Mouse (Mus musculus): ENCODE data around the gene Olfr1414. TPM values are rescaled to one million over a fixed set of nuclear protein-coding genes. Genes with fewer than 3 reads are reported as not detected.

Olfr1414 gene
- polyA plus RNA-seq, 1 experiment from 2014 or later = not detected

DNA sequence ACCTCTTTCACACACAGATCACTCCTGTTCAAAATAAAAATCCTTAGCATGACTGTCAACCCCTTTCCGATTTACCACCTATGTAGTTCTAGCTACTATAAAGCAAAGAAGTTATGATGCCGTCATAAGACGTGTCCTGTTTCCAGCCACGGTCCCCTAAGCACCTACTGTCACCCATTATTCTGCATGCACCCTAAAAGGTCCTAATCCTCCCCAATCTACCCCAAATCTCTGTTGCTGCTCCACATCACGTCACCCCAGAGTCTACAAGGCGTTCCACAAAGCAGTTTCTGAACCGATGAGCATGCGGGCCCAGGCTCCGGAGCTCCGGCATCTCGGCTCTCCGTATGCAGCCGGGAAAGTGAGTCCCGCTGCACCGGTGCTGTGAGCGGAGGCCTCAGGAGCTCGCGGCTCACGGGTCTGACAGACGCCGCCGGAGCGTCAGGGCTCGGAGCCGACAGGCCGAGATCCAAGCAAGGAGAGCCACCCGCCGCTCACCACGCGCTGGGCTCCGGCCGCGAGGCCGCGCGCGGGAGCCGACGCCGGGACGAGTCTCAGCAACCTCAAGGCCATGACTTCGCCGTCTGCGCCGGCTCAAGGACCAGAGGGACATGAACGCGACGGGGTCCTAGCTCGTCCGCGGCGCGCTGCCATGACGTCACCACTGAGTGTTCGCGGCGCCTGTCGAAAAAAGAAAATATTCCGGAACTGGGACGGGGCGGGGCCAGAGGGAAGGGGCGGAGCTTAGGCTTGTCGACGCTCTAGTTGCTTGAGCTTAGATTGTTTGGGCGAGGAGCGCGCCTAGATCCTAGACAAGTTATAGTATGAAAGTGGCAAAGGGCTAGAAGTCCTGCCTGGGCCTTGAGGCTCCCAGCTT is 45.1 kb downstream of the Olfr1414 start, which contains the start of gene Ndufa10:
Gene Ndufa10, minus strand, starts transcription at position 696 of the 877 bp plus-strand sequence.
- Histone ChIP-seq H3K9me3 (replicated peaks) (no peaks in the 10 kb centered on the region), H3K4me1 (peaks cover 17% of the 10 kb centered on the region), H3K4me3 (peak within 1 kb of the TSS; percentile 88), H3K9ac (peak within 1 kb of the TSS; percentile 94), H3K4me2 (peak within 1 kb of the TSS; percentile 73), H3K27me3 (peaks cover 10% of the 10 kb centered on the region; the same call in 1 of the 2 replicates), H3K27ac (peak within 1 kb of the TSS; percentile 51; the same call in 1 of the 2 replicates), H3K36me3 (ENCODE audit: poor library complexity, severe bottlenecking) (peaks cover 26% of the 10 kb centered on the region)
- ATAC-seq = peak; percentile 94
- under 1% methylated on average over 67 of the region's 67 CpGs for WGBS

DNA sequence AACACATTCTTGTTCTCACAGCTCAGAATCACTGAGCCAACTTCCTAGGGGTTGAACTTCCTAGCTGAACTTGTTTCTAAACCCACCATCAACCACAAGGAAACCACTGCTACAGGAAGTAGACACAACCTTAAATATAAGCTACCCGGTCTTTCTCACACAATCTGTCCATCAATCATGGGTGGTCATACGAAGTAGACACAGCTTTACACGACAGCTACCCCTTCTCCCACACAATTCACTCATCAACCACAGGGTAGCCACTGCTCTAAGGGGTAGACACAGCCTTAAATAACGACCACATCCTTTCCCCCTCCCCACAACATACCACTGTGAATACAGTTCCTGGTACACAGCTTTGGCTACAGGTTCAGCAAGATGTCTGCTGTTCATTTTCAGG is 49.6 kb downstream of the Olfr1414 start:
- H3K9ac ChIP-seq = no peak overlapping the region
- no peak overlapping the region for H3K27ac ChIP-seq
- no peak for ATAC-seq
- H3K4me2 ChIP-seq = no peak overlapping the region
- no peaks in the 10 kb centered on the region for H3K27me3 ChIP-seq
- peaks cover 12% of the 10 kb centered on the region for H3K4me1 ChIP-seq
- no peaks in the 10 kb centered on the region for H3K9me3 ChIP-seq (replicated peaks)
- 89% methylated on average over 4 of the region's 4 CpGs for WGBS
- H3K36me3 ChIP-seq (ENCODE audit: poor library complexity, severe bottlenecking) = peaks cover 71% of the 10 kb centered on the region
- no peak overlapping the region for H3K4me3 ChIP-seq

DNA sequence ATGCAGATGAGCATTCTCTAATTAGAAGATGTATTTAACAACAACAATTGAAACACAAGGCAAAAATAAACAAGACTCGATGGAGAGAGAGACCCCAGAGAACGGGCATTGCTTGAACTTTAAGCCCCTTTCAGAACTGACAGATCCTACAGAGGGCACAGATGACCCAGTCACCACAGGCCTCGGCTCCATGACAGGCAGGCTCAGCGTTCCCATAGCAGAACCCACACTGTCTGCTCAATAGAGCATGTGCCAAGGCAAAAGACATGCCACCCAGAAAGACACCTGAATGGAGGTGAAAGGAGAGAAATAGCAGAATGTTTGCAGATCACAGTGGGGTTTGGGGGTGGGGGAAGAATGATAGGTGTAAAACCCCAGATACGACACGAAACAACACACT is 60.0 kb downstream of the Olfr1414 start:
- Histone ChIP-seq H3K36me3 (ENCODE audit: poor library complexity, severe bottlenecking) (peaks cover 90% of the 10 kb centered on the region), H3K4me3 (no peak overlapping the region), H3K9me3 (replicated peaks) (0 out of 2 replicates have a peak, but pooled peaks cover 4% of the 10 kb centered on the region), H3K4me1 (no peaks in the 10 kb centered on the region), H3K27me3 (no peaks in the 10 kb centered on the region), H3K27ac (no peak overlapping the region), H3K9ac (no peak overlapping the region), H3K4me2 (no peak overlapping the region)
- 89% methylated on average over 6 of the region's 6 CpGs for WGBS
- ATAC-seq = no peak

DNA sequence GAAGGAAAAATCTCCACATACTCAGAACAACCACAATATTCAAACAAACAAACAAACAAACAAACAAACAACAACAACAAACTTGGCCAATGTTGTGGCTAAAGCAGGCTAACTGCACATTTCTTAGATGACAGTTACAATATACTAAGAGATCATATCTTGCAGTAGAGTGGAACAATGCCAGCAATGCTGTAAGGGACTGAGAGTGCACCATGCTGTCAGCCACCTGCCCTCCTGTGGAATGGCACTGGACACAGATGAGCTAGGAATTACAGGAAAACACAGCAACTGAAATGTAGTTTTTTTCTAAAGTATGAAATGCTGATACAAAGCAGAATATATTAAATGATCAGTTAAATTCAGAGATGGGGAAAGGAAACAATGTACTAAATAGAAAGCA is 60.7 kb downstream of the Olfr1414 start:
- H3K4me2 ChIP-seq = no peak overlapping the region
- H3K9ac ChIP-seq = no peak overlapping the region
- no peak overlapping the region for H3K27ac ChIP-seq
- H3K36me3 ChIP-seq (ENCODE audit: poor library complexity, severe bottlenecking) = peaks cover 90% of the 10 kb centered on the region
- H3K9me3 ChIP-seq (replicated peaks) = 0 out of 2 replicates have a peak, but pooled peaks cover 4% of the 10 kb centered on the region
- no peak overlapping the region for H3K4me3 ChIP-seq
- H3K4me1 ChIP-seq = no peaks in the 10 kb centered on the region
- no peak for ATAC-seq
- H3K27me3 ChIP-seq = no peaks in the 10 kb centered on the region

Small RNA genes lying within 50 kb of the gene (microRNA-seq; reads per million reads assigned to microRNA genes)
- 3.2 reads per million, percentile 6 among the genes with 10 or more reads in this experiment for gene Mir6900

Other genes with a start within 250 kb of the Olfr1414 start
- gene Ndufa10, start 44.8 kb downstream of the Olfr1414 start, polyA plus RNA-seq (2015; fragmentation: Nextera tagmentation; extraction: Ambion mirVana) = 262 and 301 TPM in 2 replicates
- not detected in 2 replicates for gene Olfr1416, start 33.5 kb downstream of the Olfr1414 start, polyA plus RNA-seq (2015; fragmentation: Nextera tagmentation; extraction: Ambion mirVana)
- gene Olfr1415, start 22.6 kb downstream of the Olfr1414 start, polyA plus RNA-seq (2015; fragmentation: Nextera tagmentation; extraction: Ambion mirVana) = not detected in 2 replicates
- not detected in 2 replicates for gene Olfr1413, start 52.7 kb upstream of the Olfr1414 start, polyA plus RNA-seq (2015; fragmentation: Nextera tagmentation; extraction: Ambion mirVana)
- not detected in 2 replicates for gene Olfr1412, start 67.1 kb upstream of the Olfr1414 start, polyA plus RNA-seq (2015; fragmentation: Nextera tagmentation; extraction: Ambion mirVana)
- gene Olfr1411, start 75.8 kb upstream of the Olfr1414 start, polyA plus RNA-seq (2015; fragmentation: Nextera tagmentation; extraction: Ambion mirVana) = not detected in 2 replicates
- not detected in 2 replicates for gene Olfr1410, start 87.1 kb upstream of the Olfr1414 start, polyA plus RNA-seq (2015; fragmentation: Nextera tagmentation; extraction: Ambion mirVana)
- gene Olfr12, start 99.1 kb upstream of the Olfr1414 start, polyA plus RNA-seq (2015; fragmentation: Nextera tagmentation; extraction: Ambion mirVana) = not detected in 2 replicates
- 542 and 587 TPM in 2 replicates for gene Cops9, start 123.3 kb upstream of the Olfr1414 start, polyA plus RNA-seq (2015; fragmentation: Nextera tagmentation; extraction: Ambion mirVana)
- 0.10 and 0.11 TPM in 2 replicates for gene Otos, start 130.2 kb upstream of the Olfr1414 start, polyA plus RNA-seq (2015; fragmentation: Nextera tagmentation; extraction: Ambion mirVana)